8 mouse cellular contexts compared by ENCODE assay signal in genomic region chr3:101923843-101924740, GRCm38 (mm10). TPM values are rescaled to one million over a fixed set of nuclear protein-coding genes. Genes with fewer than 3 reads are reported as not detected.
DNase-seq lines count a peak whose midpoint lies in the region; ATAC-seq and TF ChIP-seq lines count a peak whose summit lies in the region.

Gene Slc22a15 (minus strand): TSS chr3:101924453.

- peak within 1 kb of the TSS; percentile 97 for H3K9ac ChIP-seq in forebrain, embryonic 13.5 days
- H3K9ac ChIP-seq in lung, embryonic 16.5 days (ENCODE audit: low read length): peak within 1 kb of the TSS; percentile 90

- ATAC-seq in forebrain, embryonic 13.5 days: peak; percentile 85
- peak; percentile 89 for ATAC-seq in lung, embryonic 16.5 days (ENCODE audit: low read depth)

- WGBS in forebrain, embryonic 13.5 days: under 1% methylated on average over 81 of the region's 92 CpGs
- under 1% methylated on average over 89 of the region's 92 CpGs for WGBS in lung, embryonic 16.5 days
- WGBS in olfactory bulb, adult 2 months: 2% methylated on average over 90 of the region's 92 CpGs
- under 1% methylated on average over 92 of the region's 92 CpGs for WGBS in thymus, adult 2 months

- H3K27ac ChIP-seq in forebrain, embryonic 13.5 days: peak within 1 kb of the TSS; percentile 94
- peak within 1 kb of the TSS; percentile 91 for H3K27ac ChIP-seq in lung, embryonic 16.5 days (ENCODE audit: low read length)
- H3K27ac ChIP-seq in olfactory bulb, adult 2 months (ENCODE audit: insufficient read depth, low read depth, low read length): no peak within 1 kb of the TSS
- H3K27ac ChIP-seq in thymus, adult 2 months (ENCODE audit: control insufficient read depth, insufficient read depth, low read length): no peak within 1 kb of the TSS

- H3K36me3 ChIP-seq in forebrain, embryonic 13.5 days (ENCODE audit: poor library complexity, severe bottlenecking): no peaks in the 10 kb centered on the region
- H3K36me3 ChIP-seq in lung, embryonic 16.5 days (ENCODE audit: control insufficient read depth, insufficient read depth, low read length): no peaks in the 10 kb centered on the region
- no peaks in the 10 kb centered on the region for H3K36me3 ChIP-seq in thymus, adult 2 months (ENCODE audit: control insufficient read depth, insufficient read depth, low read length)

- peak; percentile 70 for DNase-seq in CD4-positive, CD25-positive, alpha-beta regulatory T cell, adult 2 months (ENCODE audit: low read depth, low spot score)
- DNase-seq in brain, adult 2 months (ENCODE audit: low read depth, low spot score): peak; percentile 82
- peak; percentile 79 to 82 for DNase-seq in heart, postnatal 10 days
- peak; percentile 79 to 85 for DNase-seq in kidney, postnatal 4 days
- peak; percentile 71 for DNase-seq in thymus, adult 2 months

- TF ChIP-seq POLR2A in olfactory bulb, adult 2 months (IDR thresholded peaks at IDR 0.05; ENCODE audit: insufficient read depth, low read depth, low read length): no peak
- 0 out of 2 replicates have a peak, but pooled peaks have one; percentile 30 for TF ChIP-seq POLR2A in thymus, adult 2 months (IDR thresholded peaks at IDR 0.05; ENCODE audit: control insufficient read depth, extremely low read depth, insufficient read depth, low read length, poor library complexity)

- intact Hi-C loops in heart, postnatal 10 days (cut with DNase I): no loop called here

- TF ChIP-seq CTCF in olfactory bulb, adult 2 months (IDR thresholded peaks at IDR 0.05; ENCODE audit: insufficient read depth, low read depth, low read length): no peak
- TF ChIP-seq CTCF in thymus, adult 2 months (IDR thresholded peaks at IDR 0.05; ENCODE audit: borderline replicate concordance, control insufficient read depth, extremely low read depth, insufficient read depth, low read length, poor library complexity): no peak

- peak within 1 kb of the TSS; percentile 81 for H3K4me3 ChIP-seq in forebrain, embryonic 13.5 days
- peak within 1 kb of the TSS; percentile 80 for H3K4me3 ChIP-seq in lung, embryonic 16.5 days (ENCODE audit: low read length)
- peak within 1 kb of the TSS; percentile 87 for H3K4me3 ChIP-seq in olfactory bulb, adult 2 months (ENCODE audit: insufficient read depth, low read depth, low read length)
- peak within 1 kb of the TSS; percentile 84 for H3K4me3 ChIP-seq in thymus, adult 2 months (ENCODE audit: control insufficient read depth, insufficient read depth, low read length)

- H3K9me3 ChIP-seq in forebrain, embryonic 13.5 days (replicated peaks): no peaks in the 10 kb centered on the region
- H3K9me3 ChIP-seq in lung, embryonic 16.5 days (ENCODE audit: control insufficient read depth, low read length): no peaks in the 10 kb centered on the region

- H3K4me1 ChIP-seq in forebrain, embryonic 13.5 days: peaks cover 21% of the 10 kb centered on the region
- peaks cover 28% of the 10 kb centered on the region for H3K4me1 ChIP-seq in lung, embryonic 16.5 days (replicated peaks; ENCODE audit: control insufficient read depth, insufficient read depth, low read length)
- peaks cover 11% of the 10 kb centered on the region for H3K4me1 ChIP-seq in olfactory bulb, adult 2 months (ENCODE audit: control insufficient read depth, insufficient read depth, low read length)
- H3K4me1 ChIP-seq in thymus, adult 2 months (replicated peaks; ENCODE audit: control insufficient read depth, insufficient read depth, low read length): peaks cover 7% of the 10 kb centered on the region

- no peaks in the 10 kb centered on the region for H3K27me3 ChIP-seq in forebrain, embryonic 13.5 days
- H3K27me3 ChIP-seq in lung, embryonic 16.5 days (ENCODE audit: control insufficient read depth, insufficient read depth, low read depth, low read length): no peaks in the 10 kb centered on the region
- no peaks in the 10 kb centered on the region for H3K27me3 ChIP-seq in thymus, adult 2 months (ENCODE audit: control insufficient read depth, insufficient read depth, low read length)

- peak within 1 kb of the TSS; percentile 81 for H3K4me2 ChIP-seq in forebrain, embryonic 13.5 days
- peak within 1 kb of the TSS; percentile 86 for H3K4me2 ChIP-seq in lung, embryonic 16.5 days (ENCODE audit: low read depth, low read length)

RNA-seq across cellular contexts. Expression of gene Slc22a15, which starts in this region (rescaled TPM):
- polyA plus RNA-seq in forebrain, embryonic 13.5 days (2015; fragmentation: Nextera tagmentation; extraction: Ambion mirVana): 4.8 and 5.5 TPM in 2 replicates
- total RNA-seq in heart, postnatal 10 days (2021): 1 to 10 TPM; 5.6 to 6.2 TPM
- 3.7 and 4.0 TPM in 2 replicates for polyA plus RNA-seq in lung, embryonic 16.5 days (2015; fragmentation: Nextera tagmentation; extraction: Ambion mirVana)
- not detected in 2 replicates for polyA plus RNA-seq in olfactory bulb, adult 2 months (2012; ENCODE audit: insufficient read depth, insufficient read length, low replicate concordance, missing spikeins)
- polyA plus RNA-seq in thymus, adult 2 months (2012; rRNA removed): 7.0 and 8.0 TPM in 2 replicates

Comparison
In these comparisons a context has a peak if more than half of its experiments do, and no peak if none do; other contexts are left out.
1. H3K27ac ChIP-seq: peak in forebrain, embryonic 13.5 days (single experiment) and lung, embryonic 16.5 days (single experiment); none in olfactory bulb, adult 2 months (single experiment) and thymus, adult 2 months (single experiment).
2. Peak in every context shown above with its lines, with median percentiles within 50 percentile points of each other: DNase-seq and H3K4me3 ChIP-seq.